Mouse (Mus musculus): Measurements from ENCODE around the gene Mcpt4. TPM values are rescaled to one million over a fixed set of nuclear protein-coding genes. Genes with fewer than 3 reads are reported as not detected.

Gene Mcpt4
- total RNA-seq, 2 experiments from 2014 or later: 2.5 to 3.3 TPM

Small RNAs within 50 kb of the gene (microRNA-seq; reads per million reads assigned to microRNA genes)
- gene Mir6949: 0 reads per million in 2 experiments

Other genes starting within 250 kb of the Mcpt4 start
- 1 to 10 TPM; 3.3 TPM for gene Nfatc4, start 239.2 kb downstream of the Mcpt4 start, total RNA-seq (2021)
- 1 to 10 TPM; 2.1 to 2.7 TPM for gene Nynrin, start 208.3 kb downstream of the Mcpt4 start, total RNA-seq (2021)
- not detected for gene Cbln3, start 177.9 kb downstream of the Mcpt4 start, total RNA-seq (2021)
- gene Khnyn, start 177.4 kb downstream of the Mcpt4 start, total RNA-seq (2021): 1 to 10 TPM; 6.0 to 7.5 TPM
- 100 to 1,000 TPM; 111 to 122 TPM for gene Sdr39u1, start 162.0 kb downstream of the Mcpt4 start, total RNA-seq (2021)
- gene Cma1, start 117.6 kb downstream of the Mcpt4 start, total RNA-seq (2021): 1 to 10 TPM; 2.3 to 2.7 TPM
- not detected for gene Cma2, start 111.3 kb downstream of the Mcpt4 start, total RNA-seq (2021)
- gene Mcpt1, start 44.3 kb downstream of the Mcpt4 start, total RNA-seq (2021): not detected
- not detected for gene Mcpt9, start 31.8 kb downstream of the Mcpt4 start, total RNA-seq (2021)
- gene Mcpt2, start 20.3 kb downstream of the Mcpt4 start, total RNA-seq (2021): not detected
- not detected for gene Mcpt8, start 23.0 kb upstream of the Mcpt4 start, total RNA-seq (2021)
- not detected for gene Ctsg, start 40.3 kb upstream of the Mcpt4 start, total RNA-seq (2021)
- not detected for gene Gzme, start 58.3 kb upstream of the Mcpt4 start, total RNA-seq (2021)
- not detected for gene Gzmd, start 70.3 kb upstream of the Mcpt4 start, total RNA-seq (2021)
- gene Gzmg, start 97.3 kb upstream of the Mcpt4 start, total RNA-seq (2021): not detected
- gene Gzmn, start 112.3 kb upstream of the Mcpt4 start, total RNA-seq (2021): not detected
- not detected for gene Gzmf, start 149.1 kb upstream of the Mcpt4 start, total RNA-seq (2021)
- not detected for gene Gzmc, start 172.3 kb upstream of the Mcpt4 start, total RNA-seq (2021)
- gene Gzmb, start 199.9 kb upstream of the Mcpt4 start, total RNA-seq (2021): not detected